Mouse (Mus musculus): ENCODE results near the gene Elovl6. TPM values are rescaled to one million over a fixed set of nuclear protein-coding genes. Genes with fewer than 3 reads are reported as not detected.

Gene Elovl6
- polyA plus RNA-seq, 1 experiment from 2014 or later, result 34.2 TPM

DNA sequence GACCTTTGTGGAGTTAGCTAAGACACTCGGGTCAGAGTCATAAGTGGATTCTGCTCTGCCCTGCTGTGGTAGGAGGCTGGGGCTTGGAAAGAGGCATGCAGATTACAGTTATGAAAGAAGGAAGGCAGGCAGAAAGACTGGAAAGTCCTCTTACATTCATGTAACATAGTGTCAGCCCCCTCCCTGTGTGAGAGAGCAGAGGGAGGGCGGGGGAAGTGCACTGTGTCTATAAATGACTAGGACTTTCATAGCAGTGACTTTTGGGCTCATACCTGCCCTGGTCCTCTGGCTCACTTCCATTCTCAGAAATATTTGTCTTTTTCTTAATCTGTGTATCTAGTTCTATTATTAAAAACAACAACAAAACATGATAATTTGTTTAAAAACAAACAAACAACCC is 33.9 kb downstream of the Elovl6 start:
- 81% methylated on average over 2 of the region's 2 CpGs for WGBS
- no peak overlapping the region for H3K27ac ChIP-seq

GRCm38 (mm10) chr3:129566876-129567275 is 34.7 kb downstream of the Elovl6 start:
- DNase-seq (ENCODE audit: low spot score) (no peak), ATAC-seq (replicated peaks; ENCODE audit: low FRiP score, low read depth) (no peak)
- H3K27ac ChIP-seq, result no peak overlapping the region
- H3K27me3 ChIP-seq (ENCODE audit: insufficient read depth, low read length), result no peaks in the 10 kb centered on the region
- H3K36me3 ChIP-seq (ENCODE audit: insufficient read depth, low read length), result no peaks in the 10 kb centered on the region
- no peak overlapping the region for H3K4me2 ChIP-seq (ENCODE audit: low read length)
- 0 out of 2 replicates have a peak, but pooled peaks cover 10% of the 10 kb centered on the region for H3K4me1 ChIP-seq (replicated peaks; ENCODE audit: insufficient read depth, low read length)
- no peak overlapping the region for H3K4me3 ChIP-seq (replicated peaks; ENCODE audit: low read depth, low read length)
- H3K9me3 ChIP-seq (replicated peaks; ENCODE audit: low read length), result no peaks in the 10 kb centered on the region
- no peak overlapping the region for H3K9ac ChIP-seq (ENCODE audit: low read depth, low read length)
- no peak for TF ChIP-seq CTCF (IDR thresholded peaks at IDR 0.05; ENCODE audit: low read depth)
- 79% methylated on average over 5 of the region's 5 CpGs for WGBS

More for the DNA sequence above, 33.9 kb downstream of the Elovl6 start:
- ATAC-seq (replicated peaks; ENCODE audit: low FRiP score, low read depth), result no peak
- Histone ChIP-seq H3K4me1 (replicated peaks; ENCODE audit: insufficient read depth, low read length) (0 out of 2 replicates have a peak, but pooled peaks cover 10% of the 10 kb centered on the region), H3K9ac (ENCODE audit: low read depth, low read length) (no peak overlapping the region), H3K4me2 (ENCODE audit: low read length) (no peak overlapping the region), H3K4me3 (replicated peaks; ENCODE audit: low read depth, low read length) (no peak overlapping the region), H3K36me3 (ENCODE audit: insufficient read depth, low read length) (no peaks in the 10 kb centered on the region), H3K27me3 (ENCODE audit: insufficient read depth, low read length) (no peaks in the 10 kb centered on the region), H3K9me3 (replicated peaks; ENCODE audit: low read length) (no peaks in the 10 kb centered on the region)
- DNase-seq (ENCODE audit: low spot score), result no peak
- no peak for TF ChIP-seq CTCF (IDR thresholded peaks at IDR 0.05; ENCODE audit: low read depth)

DNA sequence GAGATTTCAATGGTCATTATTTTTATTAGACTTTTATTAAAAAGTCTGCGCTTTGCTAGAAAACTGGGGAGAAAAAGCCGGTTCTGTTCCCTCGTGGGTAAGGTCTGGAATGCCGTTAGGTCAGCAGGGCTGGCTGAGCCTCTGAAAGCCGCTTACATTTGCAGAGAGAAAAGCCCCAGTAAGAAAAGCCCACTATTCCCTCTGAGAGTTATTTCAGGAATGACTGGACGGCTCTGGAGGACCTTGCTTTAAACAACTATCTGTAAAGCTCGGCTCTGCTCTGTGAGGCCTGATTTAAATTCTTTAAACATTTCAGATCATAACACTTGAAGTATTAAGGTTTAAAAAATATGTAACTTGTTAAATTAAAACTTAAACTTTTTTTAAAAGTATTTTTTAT is 36.4 kb downstream of the Elovl6 start:
- H3K9me3 ChIP-seq (replicated peaks; ENCODE audit: low read length), result no peaks in the 10 kb centered on the region
- H3K4me2 ChIP-seq (ENCODE audit: low read length), result no peak overlapping the region
- ATAC-seq (replicated peaks; ENCODE audit: low FRiP score, low read depth), result no peak
- H3K27me3 ChIP-seq (ENCODE audit: insufficient read depth, low read length), result no peaks in the 10 kb centered on the region
- no peak for DNase-seq (ENCODE audit: low spot score)
- TF ChIP-seq CTCF (IDR thresholded peaks at IDR 0.05; ENCODE audit: low read depth), result no peak
- WGBS, result 63% methylated on average over 7 of the region's 7 CpGs
- no peak overlapping the region for H3K9ac ChIP-seq (ENCODE audit: low read depth, low read length)
- H3K27ac ChIP-seq, result no peak overlapping the region
- H3K4me1 ChIP-seq (replicated peaks; ENCODE audit: insufficient read depth, low read length), result 0 out of 2 replicates have a peak, but pooled peaks cover 10% of the 10 kb centered on the region
- H3K36me3 ChIP-seq (ENCODE audit: insufficient read depth, low read length), result no peaks in the 10 kb centered on the region
- no peak overlapping the region for H3K4me3 ChIP-seq (replicated peaks; ENCODE audit: low read depth, low read length)

DNA sequence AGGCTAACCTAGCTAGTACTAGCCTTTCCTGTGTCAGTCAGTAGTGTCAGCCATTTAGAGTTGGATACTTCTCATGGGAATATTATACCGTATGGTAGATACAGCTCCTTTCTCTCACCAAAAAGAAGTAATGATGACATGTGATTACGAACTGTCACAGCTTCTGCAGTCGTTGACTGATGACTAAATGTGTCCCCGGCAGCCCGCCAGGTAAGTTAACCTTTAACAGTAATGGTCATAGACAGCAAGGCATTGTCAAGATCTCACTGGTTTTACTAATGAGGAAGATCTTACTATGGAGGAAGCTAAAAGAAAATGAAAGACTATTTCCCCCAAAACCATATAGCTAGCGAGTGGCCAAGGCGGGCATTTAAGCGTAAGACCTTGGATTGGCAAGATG is 38.8 kb downstream of the Elovl6 start:
- H3K9me3 ChIP-seq (replicated peaks; ENCODE audit: low read length), result no peaks in the 10 kb centered on the region
- H3K9ac ChIP-seq (ENCODE audit: low read depth, low read length), result no peak overlapping the region
- H3K4me2 ChIP-seq (ENCODE audit: low read length), result no peak overlapping the region
- 0 out of 2 replicates have a peak, but pooled peaks cover 8% of the 10 kb centered on the region for H3K4me1 ChIP-seq (replicated peaks; ENCODE audit: insufficient read depth, low read length)
- ATAC-seq (replicated peaks; ENCODE audit: low FRiP score, low read depth) (no peak), DNase-seq (ENCODE audit: low spot score) (no peak)
- H3K36me3 ChIP-seq (ENCODE audit: insufficient read depth, low read length), result no peaks in the 10 kb centered on the region
- no peaks in the 10 kb centered on the region for H3K27me3 ChIP-seq (ENCODE audit: insufficient read depth, low read length)
- 86% methylated on average over 8 of the region's 8 CpGs for WGBS
- H3K27ac ChIP-seq, result no peak overlapping the region
- no peak for TF ChIP-seq CTCF (IDR thresholded peaks at IDR 0.05; ENCODE audit: low read depth)
- no peak overlapping the region for H3K4me3 ChIP-seq (replicated peaks; ENCODE audit: low read depth, low read length)

GRCm38 (mm10) chr3:129571642-129572041 is 39.5 kb downstream of the Elovl6 start:
- Histone ChIP-seq H3K4me1 (replicated peaks; ENCODE audit: insufficient read depth, low read length) (0 out of 2 replicates have a peak, but pooled peaks cover 1% of the 10 kb centered on the region), H3K4me2 (ENCODE audit: low read length) (no peak overlapping the region), H3K9ac (ENCODE audit: low read depth, low read length) (no peak overlapping the region), H3K27ac (no peak overlapping the region), H3K36me3 (ENCODE audit: insufficient read depth, low read length) (no peaks in the 10 kb centered on the region), H3K9me3 (replicated peaks; ENCODE audit: low read length) (no peaks in the 10 kb centered on the region), H3K27me3 (ENCODE audit: insufficient read depth, low read length) (no peaks in the 10 kb centered on the region), H3K4me3 (replicated peaks; ENCODE audit: low read depth, low read length) (no peak overlapping the region)
- no peak for TF ChIP-seq CTCF (IDR thresholded peaks at IDR 0.05; ENCODE audit: low read depth)
- WGBS, result 64% methylated on average over 5 of the region's 5 CpGs
- DNase-seq (ENCODE audit: low spot score) (no peak), ATAC-seq (replicated peaks; ENCODE audit: low FRiP score, low read depth) (no peak)

DNA sequence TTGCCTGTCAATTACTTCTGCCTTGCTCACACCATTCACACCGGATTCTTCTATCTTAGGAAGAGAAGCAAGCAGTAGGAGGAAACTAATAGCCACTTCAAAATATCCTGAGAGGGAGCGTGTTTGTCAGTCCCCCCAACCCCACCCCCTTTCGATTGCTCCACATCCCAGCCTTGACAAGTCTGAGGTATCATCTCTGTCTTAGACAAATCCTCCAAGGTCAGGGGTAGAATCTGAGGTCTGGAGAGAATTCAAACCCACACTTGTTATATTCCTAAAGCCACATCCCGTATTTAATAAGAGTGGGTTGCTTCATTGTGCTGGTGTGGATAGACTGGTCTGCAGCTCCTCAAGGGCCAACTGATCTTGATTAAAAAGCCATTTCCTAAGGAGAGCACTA is 40.8 kb downstream of the Elovl6 start:
- no peak for ATAC-seq (replicated peaks; ENCODE audit: low FRiP score, low read depth)
- WGBS, result 91% methylated on average over 4 of the region's 4 CpGs
- Histone ChIP-seq H3K4me3 (replicated peaks; ENCODE audit: low read depth, low read length) (no peak overlapping the region), H3K9me3 (replicated peaks; ENCODE audit: low read length) (no peaks in the 10 kb centered on the region), H3K4me2 (ENCODE audit: low read length) (no peak overlapping the region), H3K27me3 (ENCODE audit: insufficient read depth, low read length) (no peaks in the 10 kb centered on the region), H3K27ac (no peak overlapping the region), H3K9ac (ENCODE audit: low read depth, low read length) (no peak overlapping the region), H3K36me3 (ENCODE audit: insufficient read depth, low read length) (no peaks in the 10 kb centered on the region), H3K4me1 (replicated peaks; ENCODE audit: insufficient read depth, low read length) (no peaks in the 10 kb centered on the region)
- TF ChIP-seq CTCF (IDR thresholded peaks at IDR 0.05; ENCODE audit: low read depth), result no peak
- no peak for DNase-seq (ENCODE audit: low spot score)

DNA sequence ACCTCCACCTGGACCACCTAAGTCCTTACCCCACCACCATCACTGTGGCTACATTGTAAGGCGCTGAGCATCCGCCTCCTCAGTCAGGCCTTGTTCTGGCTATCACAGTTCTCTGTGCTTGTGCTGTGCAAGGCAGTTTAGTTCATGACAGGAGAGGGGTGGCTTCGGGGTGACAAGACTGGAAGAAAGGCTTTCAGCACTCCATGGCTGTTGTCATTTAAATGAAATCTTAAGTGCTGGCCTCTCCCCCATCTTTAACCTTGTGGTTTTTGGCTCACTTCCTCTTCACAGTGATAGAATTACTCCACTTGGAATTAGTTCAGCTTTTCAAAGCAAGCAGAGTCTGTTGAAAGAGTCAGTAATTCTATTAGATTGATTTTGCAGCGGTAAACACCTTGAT is 41.5 kb downstream of the Elovl6 start:
- 70% methylated on average over 4 of the region's 4 CpGs for WGBS
- Histone ChIP-seq H3K27ac (no peak overlapping the region), H3K27me3 (ENCODE audit: insufficient read depth, low read length) (no peaks in the 10 kb centered on the region), H3K9ac (ENCODE audit: low read depth, low read length) (no peak overlapping the region), H3K4me1 (replicated peaks; ENCODE audit: insufficient read depth, low read length) (no peaks in the 10 kb centered on the region), H3K4me3 (replicated peaks; ENCODE audit: low read depth, low read length) (no peak overlapping the region), H3K4me2 (ENCODE audit: low read length) (no peak overlapping the region), H3K9me3 (replicated peaks; ENCODE audit: low read length) (no peaks in the 10 kb centered on the region), H3K36me3 (ENCODE audit: insufficient read depth, low read length) (no peaks in the 10 kb centered on the region)
- no peak for TF ChIP-seq CTCF (IDR thresholded peaks at IDR 0.05; ENCODE audit: low read depth)
- DNase-seq (ENCODE audit: low spot score), result peak; percentile 73
- ATAC-seq (replicated peaks; ENCODE audit: low FRiP score, low read depth), result no peak

Data from kidney, postnatal 0 days (tissue).